Mouse (Mus musculus) lung, postnatal 0 days (tissue): Measurements from ENCODE around the gene Irf4.

Experiments
- CTCF ChIP-seq: IDR thresholded peaks from 2 replicates; pipeline ENCODE4 v1.5.1; 2016; ENCODE audit warnings: antibody characterized with exemption, mild to moderate bottlenecking
- EP300 ChIP-seq: IDR thresholded peaks from 2 replicates; pipeline ENCODE4 v1.6.1; 2016; ENCODE audit warnings: antibody characterized with exemption, mild to moderate bottlenecking, control low read depth

- TF ChIP-seq CTCF (no peak), EP300 (no peak)
These were observed 26.4 kb upstream of the Irf4 start for GRCm38 (mm10) chr13:30722601-30723000.
